Mouse (Mus musculus) cerebellum, adult 9-11 months (tissue): ENCODE measurements around the gene Serpinb9g.
"Not testable (repeated sequence)": the region's sequence is repeated elsewhere in the genome, so short reads cannot be mapped to it uniquely, and the experiment has no call there.

Experiments used
- DNase-seq: peaks from one replicate; pipeline ENCODE4 v3.0.0; 2022

The Serpinb9g gene

GRCm38 (mm10) chr13:33484490-33484889 is at the start of gene Serpinb9g:
Serpinb9g (plus strand) TSS chr13:33484790.
- DNase-seq, result not testable (repeated sequence)

GRCm38 (mm10) chr13:33483872-33484271 is 718 bp upstream of the Serpinb9g start:
- DNase-seq, result not testable (repeated sequence)

- DNase-seq, result no peak
Measured at GRCm38 (mm10) chr13:33524629-33525028, 40.0 kb downstream of the Serpinb9g start.

GRCm38 (mm10) chr13:33532814-33533213 is 48.2 kb downstream of the Serpinb9g start:
- no peak for DNase-seq
